Mouse (Mus musculus): ENCODE data around the gene Phxr2.
"Not testable (repeated sequence)": the region's sequence is repeated elsewhere in the genome, so short reads cannot be mapped to it uniquely, and the experiment has no call there.

Gene Phxr2

GRCm38 (mm10) chr10:99126225-99126624 is at the start of gene Phxr2:
Gene Phxr2, minus strand, starts transcription at chr10:99126325.
- DNase-seq (ENCODE audit: low spot score): no peak

- DNase-seq (ENCODE audit: low spot score): no peak
These were observed 46.9 kb upstream of the Phxr2 start for GRCm38 (mm10) chr10:99172906-99173507.

- DNase-seq (ENCODE audit: low spot score): peak; percentile 29
These were observed 45.9 kb upstream of the Phxr2 start for GRCm38 (mm10) chr10:99171961-99172497.

GRCm38 (mm10) chr10:99169765-99170129 is 43.6 kb upstream of the Phxr2 start:
- no peak for DNase-seq (ENCODE audit: low spot score)

- no peak for DNase-seq (ENCODE audit: low spot score)
These were observed 43.0 kb upstream of the Phxr2 start for GRCm38 (mm10) chr10:99168840-99169764.

- no peak for DNase-seq (ENCODE audit: low spot score)
These were observed 42.3 kb upstream of the Phxr2 start for GRCm38 (mm10) chr10:99168404-99168803.

- no peak for DNase-seq (ENCODE audit: low spot score)
These were observed 40.3 kb upstream of the Phxr2 start for GRCm38 (mm10) chr10:99166392-99166791.

- no peak for DNase-seq (ENCODE audit: low spot score)
These were observed 39.7 kb upstream of the Phxr2 start for GRCm38 (mm10) chr10:99165751-99166282.

GRCm38 (mm10) chr10:99164871-99165477 is 38.8 kb upstream of the Phxr2 start:
- DNase-seq (ENCODE audit: low spot score): no peak

GRCm38 (mm10) chr10:99163002-99163401 is 36.9 kb upstream of the Phxr2 start:
- no peak for DNase-seq (ENCODE audit: low spot score)

GRCm38 (mm10) chr10:99161987-99162582 is 36.0 kb upstream of the Phxr2 start:
- DNase-seq (ENCODE audit: low spot score): no peak

GRCm38 (mm10) chr10:99157697-99158096 is 31.6 kb upstream of the Phxr2 start:
- DNase-seq (ENCODE audit: low spot score): not testable (repeated sequence)

- DNase-seq (ENCODE audit: low spot score): no peak
These were observed 30.7 kb upstream of the Phxr2 start for GRCm38 (mm10) chr10:99156808-99157207.

- DNase-seq (ENCODE audit: low spot score): no peak
These were observed 28.5 kb upstream of the Phxr2 start for GRCm38 (mm10) chr10:99154635-99155034.

- DNase-seq (ENCODE audit: low spot score): no peak
These were observed 25.9 kb upstream of the Phxr2 start for GRCm38 (mm10) chr10:99152063-99152462.

- DNase-seq (ENCODE audit: low spot score): no peak
These were observed 25.5 kb upstream of the Phxr2 start for GRCm38 (mm10) chr10:99151580-99151979.

- no peak for DNase-seq (ENCODE audit: low spot score)
These were observed 23.9 kb upstream of the Phxr2 start for GRCm38 (mm10) chr10:99150016-99150415.

GRCm38 (mm10) chr10:99146596-99146995 is 20.5 kb upstream of the Phxr2 start:
- DNase-seq (ENCODE audit: low spot score): no peak

- no peak for DNase-seq (ENCODE audit: low spot score)
These were observed 19.5 kb upstream of the Phxr2 start for GRCm38 (mm10) chr10:99145611-99146010.

- DNase-seq (ENCODE audit: low spot score): peak; percentile 26
These were observed 10.2 kb upstream of the Phxr2 start for GRCm38 (mm10) chr10:99136337-99136736.

GRCm38 (mm10) chr10:99133321-99133875 is 7.3 kb upstream of the Phxr2 start:
- DNase-seq (ENCODE audit: low spot score): no peak

Measured in ovary, postnatal 36 days (tissue).